Mouse (Mus musculus): ENCODE data around the gene Dpp9. TPM values are rescaled to one million over a fixed set of nuclear protein-coding genes. Genes with fewer than 3 reads are reported as not detected.

The Dpp9 gene
- polyA plus RNA-seq, 1 experiment from 2014 or later: 32.8 TPM

DNA sequence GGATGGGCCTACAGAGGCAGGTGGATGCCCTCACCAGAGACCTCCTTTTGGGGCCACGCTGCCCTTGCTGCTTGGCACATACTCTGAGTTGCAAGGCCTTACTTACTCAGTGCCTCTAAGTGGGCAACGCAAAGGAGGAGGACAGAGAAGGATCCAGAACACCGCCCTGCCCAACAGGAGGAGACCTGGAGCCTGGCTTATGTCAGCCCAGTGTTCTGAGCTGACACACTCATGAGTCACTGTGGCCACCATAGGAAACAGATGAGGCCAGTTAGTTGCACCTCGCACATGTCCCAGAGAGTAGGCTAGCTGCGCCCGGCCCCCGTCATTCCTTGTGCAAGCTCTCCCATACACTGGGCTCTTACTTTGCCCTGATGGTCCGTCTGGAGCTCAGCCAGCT lies 16.2 kb downstream of the Dpp9 start:
- Histone ChIP-seq H3K4me3 (replicated peaks) (no peak overlapping the region), H3K4me2 (replicated peaks) (no peak overlapping the region), H3K9ac (no peak overlapping the region), H3K36me3 (peaks cover 64% of the 10 kb centered on the region), H3K27me3 (replicated peaks) (no peaks in the 10 kb centered on the region), H3K4me1 (replicated peaks) (no peaks in the 10 kb centered on the region), H3K27ac (no peak overlapping the region), H3K9me3 (no peaks in the 10 kb centered on the region)
- WGBS: 94% methylated on average over 8 of the region's 8 CpGs
- ATAC-seq: no peak

DNA sequence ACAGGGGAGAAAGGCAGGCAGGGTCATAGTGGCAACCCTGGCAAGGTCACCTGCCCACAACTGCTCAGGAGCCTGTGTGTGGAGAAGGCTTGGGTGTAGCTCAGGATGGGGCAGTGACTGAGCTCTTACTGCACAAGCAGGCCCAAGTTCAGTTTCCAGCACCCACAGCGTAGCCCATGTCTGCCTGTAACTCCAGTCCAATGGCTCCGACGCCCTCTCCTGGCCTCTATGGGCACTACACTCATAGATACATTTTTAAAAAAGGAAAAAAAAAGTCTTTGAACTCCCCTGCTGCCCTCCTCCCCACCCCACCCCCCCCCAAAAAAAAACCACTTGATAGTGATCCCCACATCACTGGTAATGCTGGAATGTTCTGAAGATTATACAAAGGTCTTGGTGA lies 17.1 kb downstream of the Dpp9 start:
- Histone ChIP-seq H3K4me2 (replicated peaks) (no peak overlapping the region), H3K9me3 (no peaks in the 10 kb centered on the region), H3K36me3 (peaks cover 66% of the 10 kb centered on the region), H3K27me3 (replicated peaks) (no peaks in the 10 kb centered on the region), H3K4me1 (replicated peaks) (no peaks in the 10 kb centered on the region), H3K27ac (no peak overlapping the region), H3K4me3 (replicated peaks) (no peak overlapping the region), H3K9ac (no peak overlapping the region)
- WGBS: 84% methylated on average over 3 of the region's 3 CpGs
- ATAC-seq: no peak

DNA sequence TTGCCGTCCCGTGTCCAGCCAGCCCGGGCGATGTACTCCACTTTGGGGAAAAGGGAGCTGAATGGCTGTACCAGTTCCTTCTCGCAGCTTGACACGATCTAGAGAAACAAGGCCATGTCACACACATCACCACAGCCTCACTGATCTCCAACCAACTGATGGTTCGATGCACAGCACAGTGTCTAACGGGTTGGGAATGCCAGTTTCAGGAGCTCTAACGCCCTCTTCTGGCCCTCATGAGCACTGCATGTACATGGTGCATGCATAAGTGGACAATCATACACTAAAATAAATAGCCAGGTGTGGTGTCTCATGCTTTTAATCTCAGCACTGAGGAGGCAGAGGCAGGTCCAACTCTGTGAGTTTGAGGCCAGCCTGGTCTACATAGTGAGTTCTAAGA lies 18.1 kb downstream of the Dpp9 start:
- Histone ChIP-seq H3K9ac (no peak overlapping the region), H3K4me2 (replicated peaks) (no peak overlapping the region), H3K4me1 (replicated peaks) (no peaks in the 10 kb centered on the region), H3K9me3 (no peaks in the 10 kb centered on the region), H3K27me3 (replicated peaks) (no peaks in the 10 kb centered on the region), H3K27ac (no peak overlapping the region), H3K36me3 (peaks cover 76% of the 10 kb centered on the region), H3K4me3 (replicated peaks) (no peak overlapping the region)
- ATAC-seq: no peak
- WGBS: 80% methylated on average over 9 of the region's 9 CpGs

DNA sequence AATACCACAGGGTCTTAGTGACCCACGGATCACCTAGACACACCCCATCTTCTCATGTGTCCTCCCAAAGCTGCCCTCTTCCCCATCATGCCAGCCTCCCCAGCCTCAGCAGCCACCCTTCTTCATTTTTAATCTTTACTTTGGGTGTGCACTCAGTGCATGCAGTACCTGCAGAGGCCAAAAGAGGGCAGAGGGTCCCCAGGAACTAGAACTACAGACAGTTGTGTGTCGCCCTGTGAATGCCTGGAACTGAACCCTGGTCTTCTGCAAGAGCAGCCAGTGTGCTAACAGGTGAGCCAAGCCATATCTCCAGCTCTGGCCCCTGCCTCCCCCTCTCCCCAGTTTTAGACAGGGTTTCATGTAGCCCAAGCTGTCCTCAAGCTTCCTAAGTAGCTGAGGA lies 21.8 kb downstream of the Dpp9 start:
- no peak overlapping the region for H3K4me3 ChIP-seq (replicated peaks)
- peaks cover 57% of the 10 kb centered on the region for H3K36me3 ChIP-seq
- no peak overlapping the region for H3K9ac ChIP-seq
- WGBS: 74% methylated on average over 2 of the region's 2 CpGs
- no peak overlapping the region for H3K4me2 ChIP-seq (replicated peaks)
- H3K9me3 ChIP-seq: no peaks in the 10 kb centered on the region
- H3K27ac ChIP-seq: no peak overlapping the region
- no peaks in the 10 kb centered on the region for H3K4me1 ChIP-seq (replicated peaks)
- no peak for ATAC-seq
- H3K27me3 ChIP-seq (replicated peaks): no peaks in the 10 kb centered on the region

DNA sequence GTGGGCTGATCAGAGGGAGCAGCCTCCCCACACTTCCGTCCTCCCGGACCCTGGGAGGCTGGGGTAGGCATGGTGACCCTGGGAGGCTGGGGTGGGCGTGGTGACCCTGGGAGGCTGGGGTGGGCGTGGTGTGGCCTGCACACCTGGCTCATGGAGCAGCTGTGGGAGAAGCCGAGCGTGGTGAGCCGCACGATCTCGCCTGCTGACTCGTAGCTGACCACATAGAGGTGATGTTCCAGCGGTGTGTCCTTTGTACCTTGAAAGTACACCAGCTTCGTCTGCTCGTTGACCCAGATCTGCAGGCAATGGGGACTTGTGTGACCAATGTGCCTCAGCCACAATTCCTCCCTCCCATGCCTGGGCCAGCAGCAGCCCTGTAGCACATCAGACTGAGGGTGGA lies 23.9 kb downstream of the Dpp9 start:
- H3K27ac ChIP-seq: no peak overlapping the region
- no peaks in the 10 kb centered on the region for H3K9me3 ChIP-seq
- H3K36me3 ChIP-seq: peaks cover 57% of the 10 kb centered on the region
- no peak overlapping the region for H3K9ac ChIP-seq
- H3K4me3 ChIP-seq (replicated peaks): no peak overlapping the region
- no peaks in the 10 kb centered on the region for H3K4me1 ChIP-seq (replicated peaks)
- no peak overlapping the region for H3K4me2 ChIP-seq (replicated peaks)
- WGBS: 72% methylated on average over 13 of the region's 13 CpGs
- peak; percentile 65 for ATAC-seq
- no peaks in the 10 kb centered on the region for H3K27me3 ChIP-seq (replicated peaks)

DNA sequence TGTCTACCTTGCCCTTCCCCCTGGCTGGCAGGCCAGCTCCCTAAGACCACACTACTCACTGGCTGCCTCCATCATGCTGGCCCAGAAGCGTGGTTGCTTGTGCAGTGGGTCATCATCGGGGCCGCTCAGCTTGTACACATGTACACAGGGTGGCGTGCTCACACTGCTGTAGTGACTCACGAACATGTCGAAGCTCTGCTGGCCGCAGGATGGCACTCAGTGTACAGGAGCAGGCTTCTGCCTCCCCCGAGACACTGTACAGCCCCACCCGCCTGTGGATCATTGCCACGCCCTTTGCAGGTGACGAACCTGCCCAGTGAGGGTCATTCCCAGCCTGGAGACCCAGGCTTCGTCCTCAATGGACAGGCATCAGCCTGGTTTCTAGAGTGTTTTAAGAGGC lies 24.3 kb downstream of the Dpp9 start:
- H3K36me3 ChIP-seq: peaks cover 57% of the 10 kb centered on the region
- H3K27me3 ChIP-seq (replicated peaks): no peaks in the 10 kb centered on the region
- H3K4me1 ChIP-seq (replicated peaks): no peaks in the 10 kb centered on the region
- no peak overlapping the region for H3K4me3 ChIP-seq (replicated peaks)
- H3K4me2 ChIP-seq (replicated peaks): no peak overlapping the region
- H3K9ac ChIP-seq: no peak overlapping the region
- WGBS: 77% methylated on average over 12 of the region's 12 CpGs
- peak; percentile 51 for ATAC-seq
- no peaks in the 10 kb centered on the region for H3K9me3 ChIP-seq
- no peak overlapping the region for H3K27ac ChIP-seq

DNA sequence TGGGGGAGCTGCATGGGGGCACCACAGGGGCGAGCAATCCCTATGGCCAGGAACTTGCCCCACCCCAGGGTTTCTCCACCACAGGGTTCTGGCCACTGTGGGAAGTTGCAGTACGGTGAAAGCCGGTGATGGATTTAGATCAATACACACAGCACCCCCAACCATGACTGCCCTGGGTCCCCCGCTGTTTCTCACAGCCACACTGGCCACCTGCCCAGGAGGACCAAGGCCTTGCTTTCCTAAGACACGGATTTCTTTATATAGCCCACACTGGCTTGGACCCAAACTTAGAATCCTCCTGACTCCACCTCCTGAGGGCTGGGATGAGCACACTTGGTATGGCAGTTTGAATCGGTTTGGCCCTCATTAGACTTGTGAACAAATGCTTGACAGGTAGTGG lies 27.4 kb downstream of the Dpp9 start:
- no peak for ATAC-seq
- Histone ChIP-seq H3K27ac (no peak overlapping the region), H3K9me3 (no peaks in the 10 kb centered on the region), H3K4me1 (replicated peaks) (peaks cover 2% of the 10 kb centered on the region; the same call in 1 of the 2 replicates), H3K4me2 (replicated peaks) (no peak overlapping the region), H3K36me3 (peaks cover 47% of the 10 kb centered on the region), H3K4me3 (replicated peaks) (no peak overlapping the region), H3K9ac (no peak overlapping the region), H3K27me3 (replicated peaks) (no peaks in the 10 kb centered on the region)
- 85% methylated on average over 6 of the region's 6 CpGs for WGBS

DNA sequence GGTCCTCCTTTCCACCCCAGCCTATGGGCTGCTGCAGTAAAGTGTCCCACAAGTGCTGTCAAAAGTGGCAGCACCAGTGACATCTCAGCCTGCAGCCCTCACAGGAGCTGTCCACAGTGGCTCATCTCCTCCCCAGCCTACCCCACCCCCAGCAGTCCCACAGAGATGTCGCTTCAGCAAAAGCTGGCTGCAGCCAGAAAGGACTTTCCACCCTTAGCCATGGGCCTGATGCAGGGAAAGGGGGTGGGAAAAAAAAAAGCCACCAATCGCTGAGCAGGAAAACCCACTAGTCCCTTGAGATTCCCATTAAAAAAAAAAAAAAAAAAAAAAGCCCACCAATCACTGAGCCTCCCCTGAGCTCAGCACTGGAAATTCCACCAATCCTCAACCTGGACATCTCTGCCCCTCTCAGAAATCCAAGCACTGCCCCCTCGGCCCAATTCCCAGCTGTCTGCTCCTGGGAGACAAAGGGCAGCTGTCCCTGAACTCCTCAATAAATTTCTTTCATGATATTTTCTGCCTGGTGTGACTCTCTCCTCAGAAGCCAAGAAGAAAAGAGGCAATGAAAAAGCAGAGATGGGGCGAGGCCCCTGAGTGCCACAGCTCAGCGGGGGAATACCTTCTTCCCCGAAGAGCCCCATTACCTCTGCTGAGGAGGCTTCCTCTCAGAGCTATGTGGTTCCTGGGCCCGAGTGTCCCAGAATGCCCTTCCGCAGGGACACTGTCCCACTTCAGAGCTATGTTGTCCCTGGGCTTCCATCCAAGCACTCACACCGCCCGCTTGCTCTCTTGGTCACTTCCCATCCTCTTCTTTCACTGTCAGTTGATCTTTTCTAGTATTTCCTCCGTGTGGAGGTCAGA lies 33.2 kb downstream of the Dpp9 start:
- Histone ChIP-seq H3K4me3 (replicated peaks) (no peak overlapping the region), H3K27me3 (replicated peaks) (no peaks in the 10 kb centered on the region), H3K4me1 (replicated peaks) (peaks cover 29% of the 10 kb centered on the region), H3K36me3 (peaks cover 35% of the 10 kb centered on the region), H3K9me3 (no peaks in the 10 kb centered on the region), H3K9ac (peak overlapping the region; percentile 1; the same call in 1 of the 2 replicates), H3K27ac (peak overlapping the region; percentile 72), H3K4me2 (replicated peaks) (peak overlapping the region; percentile 87)
- 28% methylated on average over 11 of the region's 11 CpGs for WGBS
- ATAC-seq: peak; percentile 50

DNA sequence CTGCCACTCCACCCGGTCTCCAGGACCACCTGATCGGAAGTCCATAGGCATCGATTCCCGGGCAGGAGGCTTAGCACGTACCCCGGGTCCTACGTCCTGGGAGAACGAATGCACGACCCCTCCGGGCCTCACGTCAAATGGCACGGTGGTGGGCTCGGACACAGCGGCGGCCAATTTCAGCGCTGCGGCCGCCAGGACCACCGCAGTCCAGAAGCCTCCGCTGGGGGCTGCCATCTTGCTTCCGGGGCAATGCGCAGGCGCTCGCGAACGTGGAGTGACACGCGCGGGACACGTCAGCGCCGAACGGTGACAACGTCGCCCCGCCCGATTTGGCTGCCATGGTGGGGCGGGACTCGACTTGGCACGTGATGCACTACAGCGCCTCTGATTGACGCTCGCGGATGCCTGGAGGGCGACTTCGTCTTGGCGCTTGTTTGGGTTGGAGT lies 35.0 kb downstream of the Dpp9 start, which contains the start of gene Mydgf:
Gene Mydgf (minus strand): TSS at position 263 of the 446 bp plus-strand sequence.
- ATAC-seq: peak; percentile 94
- WGBS: under 1% methylated on average over 47 of the region's 47 CpGs
- Histone ChIP-seq H3K4me3 (replicated peaks) (peak within 1 kb of the TSS; percentile 81), H3K9me3 (no peaks in the 10 kb centered on the region), H3K36me3 (peaks cover 42% of the 10 kb centered on the region), H3K9ac (peak within 1 kb of the TSS; percentile 82), H3K4me2 (replicated peaks) (peak within 1 kb of the TSS; percentile 87), H3K27me3 (replicated peaks) (no peaks in the 10 kb centered on the region), H3K27ac (peak within 1 kb of the TSS; percentile 72), H3K4me1 (replicated peaks) (peaks cover 29% of the 10 kb centered on the region)

DNA sequence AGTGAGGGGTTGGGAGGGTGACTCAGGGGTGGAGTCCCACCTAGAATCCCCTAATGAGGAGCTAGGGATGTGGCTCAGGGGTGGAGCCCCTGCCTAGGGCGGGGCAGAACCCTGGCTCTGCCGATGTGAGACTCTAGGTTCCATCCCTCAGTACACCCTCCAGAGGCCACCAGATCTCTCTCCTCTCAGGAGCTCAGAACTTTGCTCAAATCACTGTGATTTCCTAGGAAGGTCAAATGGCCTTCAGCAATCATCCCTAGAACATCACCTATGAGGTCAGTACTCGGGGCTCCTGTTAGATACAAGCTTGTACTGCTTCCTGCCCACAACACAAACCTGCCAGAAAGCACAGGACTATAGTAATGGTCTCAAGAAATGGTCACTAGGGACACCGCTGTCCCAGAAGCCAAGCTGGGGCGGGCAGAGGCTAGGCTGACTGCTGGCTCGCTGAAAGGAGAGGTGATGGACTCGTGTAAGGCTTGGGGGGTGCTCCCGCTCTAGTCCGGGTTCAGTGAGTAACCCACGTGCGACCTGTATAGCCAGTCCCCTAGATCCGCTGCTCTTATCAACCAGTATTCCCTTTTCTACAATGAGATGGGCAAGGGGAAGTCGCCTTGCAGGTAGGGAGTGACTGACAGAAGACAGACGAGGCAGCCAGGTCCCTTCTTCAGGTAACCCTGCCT lies 35.6 kb downstream of the Dpp9 start:
- Histone ChIP-seq H3K9ac (peak overlapping the region; percentile 82), H3K4me2 (replicated peaks) (peak overlapping the region; percentile 87), H3K9me3 (no peaks in the 10 kb centered on the region), H3K27me3 (replicated peaks) (no peaks in the 10 kb centered on the region), H3K36me3 (peaks cover 39% of the 10 kb centered on the region), H3K4me1 (replicated peaks) (peaks cover 29% of the 10 kb centered on the region), H3K27ac (peak overlapping the region; percentile 72), H3K4me3 (replicated peaks) (peak overlapping the region; percentile 81)
- ATAC-seq: peak; percentile 48
- WGBS: under 1% methylated on average over 14 of the region's 14 CpGs

DNA sequence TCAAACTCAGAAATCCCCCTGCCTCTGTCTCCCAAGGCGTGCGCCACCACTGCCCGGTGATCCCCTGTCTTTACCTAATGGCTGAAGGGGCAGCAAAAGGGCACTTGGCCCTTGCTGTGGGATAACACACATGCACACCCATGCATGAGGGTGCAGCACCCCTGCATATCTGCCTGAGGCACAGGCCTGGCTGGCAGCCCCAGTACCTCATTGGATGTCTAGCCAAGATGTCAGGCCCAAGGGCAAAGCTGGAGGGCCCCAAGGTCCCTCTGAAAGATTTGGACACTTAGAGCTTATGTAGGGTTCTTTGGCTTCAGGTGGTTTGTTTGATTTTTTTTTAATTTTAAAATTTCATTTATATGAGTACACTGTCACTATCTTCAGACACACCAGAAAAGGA lies 43.3 kb downstream of the Dpp9 start:
- H3K4me1 ChIP-seq (replicated peaks): no peaks in the 10 kb centered on the region
- no peak for ATAC-seq
- no peaks in the 10 kb centered on the region for H3K27me3 ChIP-seq (replicated peaks)
- peaks cover 33% of the 10 kb centered on the region for H3K36me3 ChIP-seq
- WGBS: 99% methylated on average over 3 of the region's 3 CpGs
- H3K4me2 ChIP-seq (replicated peaks): no peak overlapping the region
- no peak overlapping the region for H3K9ac ChIP-seq
- H3K4me3 ChIP-seq (replicated peaks): no peak overlapping the region
- H3K27ac ChIP-seq: no peak overlapping the region
- no peaks in the 10 kb centered on the region for H3K9me3 ChIP-seq

DNA sequence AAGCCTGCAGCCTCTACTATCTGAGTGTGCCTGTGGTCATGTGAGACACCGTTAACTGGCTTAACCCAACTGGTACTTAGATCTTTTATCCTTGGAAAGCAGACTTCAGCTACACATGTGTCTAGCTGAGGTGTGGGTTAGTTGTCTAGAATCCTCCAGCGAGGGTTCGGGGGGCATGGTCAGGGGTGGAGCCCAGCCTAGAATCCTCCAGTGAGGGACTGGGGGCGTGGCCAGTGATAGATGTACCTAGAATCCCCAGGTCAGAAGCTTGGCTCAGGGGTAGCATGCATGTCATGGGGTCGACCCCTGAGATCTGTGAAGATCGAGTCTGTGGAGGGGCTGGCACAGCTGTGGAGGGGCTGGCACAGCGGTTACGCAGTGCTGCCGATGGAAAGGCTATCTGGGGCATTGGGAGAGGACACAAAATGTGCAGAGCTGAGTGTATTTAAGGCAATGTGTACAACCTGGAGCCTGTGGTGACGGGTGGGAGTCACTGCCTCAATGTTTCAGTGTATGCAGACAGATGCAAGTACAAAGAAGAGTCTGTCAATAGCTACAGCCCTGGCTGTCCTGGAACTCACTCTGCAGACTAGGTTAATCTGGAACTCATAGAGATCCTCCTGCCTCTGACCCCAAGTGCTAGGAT lies 45.2 kb downstream of the Dpp9 start:
- 53% methylated on average over 10 of the region's 10 CpGs for WGBS
- no peak for ATAC-seq
- peaks cover 21% of the 10 kb centered on the region for H3K36me3 ChIP-seq
- no peaks in the 10 kb centered on the region for H3K27me3 ChIP-seq (replicated peaks)
- no peak overlapping the region for H3K9ac ChIP-seq
- H3K4me3 ChIP-seq (replicated peaks): no peak overlapping the region
- no peak overlapping the region for H3K27ac ChIP-seq
- no peaks in the 10 kb centered on the region for H3K4me1 ChIP-seq (replicated peaks)
- no peak overlapping the region for H3K4me2 ChIP-seq (replicated peaks)
- no peaks in the 10 kb centered on the region for H3K9me3 ChIP-seq

Measured in intestine, embryonic 15.5 days (tissue).